Mouse (Mus musculus) forebrain, embryonic 14.5 days (tissue): ENCODE results near the gene Txlng. TPM values are rescaled to one million over a fixed set of nuclear protein-coding genes. Genes with fewer than 3 reads are reported as not detected.

Experiments used
- ATAC-seq: fragments of 200-750 bp; cut with Nextera tagmentation; 2 replicates; pipeline ENCODE4 v1.8.0; 2017; ENCODE audit warnings: mild to moderate bottlenecking, moderate library complexity
- DNase-seq: peaks from one replicate; pipeline ENCODE4 v3.0.0-alpha.2; 2015; ENCODE audit warnings: low spot score
- H3K27ac ChIP-seq: fragments of 300-500 bp; sonication (generic); 2 replicates; pipeline ENCODE4 v1.5.1; 2014; ENCODE audit warnings: low read depth, mild to moderate bottlenecking, control low read depth, low read length, moderate library complexity
- H3K27me3 ChIP-seq: fragments of 300-500 bp; sonication (generic); replicated peaks from 2 replicates; pipeline ENCODE4 v1.6.1; 2014; ENCODE audit warnings: low read length, control low read depth, mixed read lengths; ENCODE audit not compliant: control insufficient read depth, insufficient read depth
- H3K36me3 ChIP-seq: fragments of 300-500 bp; sonication (generic); 2 replicates; pipeline ENCODE4 v1.6.1; 2014; ENCODE audit warnings: low read length, control low read depth; ENCODE audit not compliant: control insufficient read depth, insufficient read depth
- H3K4me1 ChIP-seq: fragments of 300-500 bp; sonication (generic); 2 replicates; pipeline ENCODE4 v1.6.1; 2014; ENCODE audit warnings: antibody characterized with exemption, low read length, control low read depth; ENCODE audit not compliant: control insufficient read depth, insufficient read depth
- H3K4me2 ChIP-seq: fragments of 300-500 bp; sonication (generic); 2 replicates; pipeline ENCODE4 v1.6.1; 2014; ENCODE audit warnings: mild to moderate bottlenecking, control low read depth, low read length
- H3K4me3 ChIP-seq: fragments of 300-500 bp; sonication (generic); 2 replicates; pipeline ENCODE4 v1.5.1; 2014; ENCODE audit warnings: low read depth, low read length, control low read depth
- H3K9ac ChIP-seq: fragments of 300-500 bp; sonication (generic); 2 replicates; pipeline ENCODE4 v1.6.1; 2014; ENCODE audit warnings: mild to moderate bottlenecking, low read length, control low read depth, moderate library complexity
- H3K9me3 ChIP-seq: fragments of 300-500 bp; sonication (generic); replicated peaks from 2 replicates; pipeline ENCODE4 v1.6.1; 2016; ENCODE audit warnings: low read length, control low read depth, mixed read lengths; ENCODE audit not compliant: control insufficient read depth
- WGBS: fragments of 180-500 bp; shearing (Covaris S2); extraction: QIAGEN DNeasy Blood & Tissue Kit; methylation state at CpG from one replicate; pipeline ENCODE4 v1.1.7; 2014; 5-methylcytosine and 5-hydroxymethylcytosine counted together
- microRNA counts: library from miRNA; unstranded; fragments of <30 nt; microRNA quantifications from one replicate; lab custom pipeline; 2016
- microRNA-seq: library from miRNA; unstranded; fragments of <30 nt; microRNA quantifications from one replicate; pipeline ENCODE4, GENCODE M21; 2016
- polyA plus RNA-seq: library from polyadenylated mRNA; unstranded; fragments of >200 nt; fragmentation: Nextera tagmentation; extraction: Ambion mirVana; gene quantifications from 2 replicates; pipeline ENCODE4 v1.2.1, GENCODE M21; 2014

Gene Txlng
- polyA plus RNA-seq, 1 experiment from 2014 or later, result 13.6 TPM

DNA sequence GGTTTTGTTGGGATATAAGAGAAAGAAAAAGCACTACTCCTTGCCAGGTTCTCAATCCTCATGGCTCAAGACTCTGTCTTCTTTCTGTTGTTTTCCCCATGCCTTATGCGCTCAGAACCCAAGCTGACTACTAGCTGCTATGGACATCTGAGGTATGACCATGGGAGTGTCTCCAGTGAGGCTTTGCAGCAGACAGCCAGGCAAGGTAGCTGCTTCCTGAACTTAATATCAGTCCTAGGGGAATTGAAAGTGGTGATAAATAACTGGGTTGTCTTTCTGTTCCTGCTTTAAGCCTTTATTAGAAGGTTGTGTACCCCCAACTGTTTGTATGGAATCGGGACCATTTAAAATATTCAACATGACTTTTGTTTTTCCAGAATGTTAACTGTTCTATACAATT, 76.8 kb downstream of the Txlng start:
- DNase-seq (no peak), ATAC-seq (no peak)
- WGBS, result 93% methylated on average over 2 of the region's 2 CpGs
- Histone ChIP-seq H3K4me2 (no peak overlapping the region), H3K9me3 (no peaks in the 10 kb centered on the region), H3K4me1 (no peaks in the 10 kb centered on the region), H3K4me3 (no peak overlapping the region), H3K36me3 (no peaks in the 10 kb centered on the region), H3K27me3 (no peaks in the 10 kb centered on the region), H3K27ac (no peak overlapping the region), H3K9ac (no peak overlapping the region)

DNA sequence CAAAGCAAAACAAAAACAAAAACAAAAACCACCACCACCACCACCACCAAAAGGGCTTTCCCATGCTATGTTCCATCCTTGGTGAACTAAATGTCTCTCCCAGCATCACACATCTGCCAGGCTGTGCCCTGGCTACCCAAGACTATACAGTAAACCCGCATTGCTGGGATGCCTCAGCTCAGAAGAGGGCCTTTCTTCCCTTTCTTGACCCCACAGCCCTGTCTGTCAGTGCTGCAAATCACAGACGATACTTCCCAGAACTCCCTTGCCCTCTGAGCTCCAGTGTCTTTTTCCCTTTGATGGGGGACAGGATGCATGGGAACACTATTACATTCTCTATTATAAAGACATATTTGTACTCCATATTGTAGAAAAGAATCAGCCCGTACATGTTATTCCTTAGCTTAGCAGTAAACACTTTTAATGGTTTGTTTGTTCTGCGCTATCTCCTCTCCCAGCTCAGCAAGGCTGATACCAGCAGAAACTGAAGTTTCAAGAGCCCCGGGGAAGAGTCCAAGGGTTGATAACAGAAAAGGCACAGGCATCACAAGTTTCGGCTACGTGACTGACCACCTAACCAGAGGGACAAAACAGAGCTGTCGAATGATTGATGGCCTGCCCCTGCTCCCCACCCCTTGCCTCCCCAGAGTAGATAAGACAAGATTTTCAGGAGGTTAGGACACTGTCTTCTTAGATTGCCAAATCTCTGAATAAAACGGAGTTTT, 80.4 kb downstream of the Txlng start:
- no peaks in the 10 kb centered on the region for H3K9me3 ChIP-seq
- DNase-seq (no peak), ATAC-seq (no peak)
- H3K4me2 ChIP-seq, result no peak overlapping the region
- no peak overlapping the region for H3K27ac ChIP-seq
- no peak overlapping the region for H3K9ac ChIP-seq
- 68% methylated on average over 9 of the region's 9 CpGs for WGBS
- H3K36me3 ChIP-seq, result no peaks in the 10 kb centered on the region
- no peaks in the 10 kb centered on the region for H3K4me1 ChIP-seq
- no peak overlapping the region for H3K4me3 ChIP-seq
- no peaks in the 10 kb centered on the region for H3K27me3 ChIP-seq

DNA sequence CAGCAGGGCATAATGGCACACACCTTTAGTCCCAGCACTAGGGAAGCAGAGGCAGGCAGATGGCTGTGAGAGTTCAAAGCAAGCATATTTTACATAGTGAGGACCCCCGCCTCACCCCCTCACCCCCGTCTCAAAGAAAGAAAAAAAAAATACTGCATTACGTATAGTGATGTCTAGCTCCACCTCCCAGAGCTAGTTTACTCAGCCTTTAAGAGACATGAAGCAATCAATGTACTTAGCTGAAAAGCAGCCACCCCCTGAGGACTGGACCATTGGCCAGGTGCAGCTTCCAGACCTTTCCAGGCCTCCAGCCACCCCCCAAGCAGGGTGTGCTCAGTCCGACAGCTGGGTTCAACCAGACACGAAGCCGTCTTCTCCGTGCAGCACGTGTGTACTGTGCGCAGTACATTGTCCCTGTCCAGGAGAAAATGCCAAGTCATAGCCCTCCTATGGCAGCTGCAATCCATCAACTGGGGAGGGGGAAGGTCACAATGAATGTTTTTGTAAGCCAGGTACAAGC, 93.1 kb downstream of the Txlng start:
- DNase-seq, result peak; percentile 22
- peak; percentile 41; the same call in 1 of the 2 replicates for ATAC-seq
- H3K9ac ChIP-seq, result peak overlapping the region; percentile 58
- H3K4me2 ChIP-seq, result peak overlapping the region; percentile 55
- peak overlapping the region; percentile 27; the same call in 1 of the 2 replicates for H3K27ac ChIP-seq
- no peaks in the 10 kb centered on the region for H3K27me3 ChIP-seq
- H3K9me3 ChIP-seq, result no peaks in the 10 kb centered on the region
- H3K36me3 ChIP-seq, result no peaks in the 10 kb centered on the region
- H3K4me1 ChIP-seq, result no peaks in the 10 kb centered on the region
- WGBS, result 52% methylated on average over 9 of the region's 9 CpGs
- H3K4me3 ChIP-seq, result peak overlapping the region; percentile 35

DNA sequence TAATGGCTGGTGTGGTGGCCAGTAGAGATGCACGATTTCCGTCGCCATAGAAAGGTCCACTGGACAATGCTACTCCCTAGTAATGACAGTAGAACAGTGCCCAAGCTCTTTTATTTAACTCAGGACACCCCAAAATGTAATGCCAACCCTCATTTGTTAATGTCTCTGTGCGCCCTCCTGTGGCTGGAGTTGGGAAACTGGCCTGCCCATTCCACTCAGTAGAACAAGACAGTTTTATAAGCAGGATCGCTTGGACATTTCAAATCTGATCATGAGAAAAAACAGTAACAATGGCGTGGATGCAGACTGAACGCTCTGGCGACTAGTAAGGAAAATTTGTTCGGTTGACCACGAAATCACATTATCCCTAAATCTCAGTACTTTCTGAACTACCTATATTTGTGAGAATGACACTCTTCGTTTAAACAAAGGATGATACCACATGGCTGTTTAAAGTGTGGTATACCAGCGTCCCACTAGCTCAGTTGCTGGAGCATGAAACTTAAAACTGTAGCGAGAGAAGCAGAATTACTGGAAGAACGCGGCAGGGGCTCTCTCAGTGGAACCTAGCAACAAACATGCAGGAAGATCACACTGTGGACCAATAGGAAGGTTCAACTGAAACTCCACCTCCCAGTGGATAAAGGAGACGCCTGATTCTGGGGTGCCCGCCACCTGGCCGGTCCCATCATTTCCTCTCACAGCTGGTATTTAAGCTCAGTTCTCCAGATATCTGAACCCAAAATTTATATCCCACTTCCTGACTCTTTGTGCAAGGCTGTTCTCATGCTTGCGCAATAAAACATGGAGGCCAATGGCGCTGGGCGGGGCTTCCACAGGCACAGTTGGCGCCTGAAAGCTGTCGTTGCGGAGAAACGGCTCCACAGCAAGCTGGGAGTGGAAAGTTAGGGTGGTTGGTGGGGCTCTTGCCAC, 94.0 kb downstream of the Txlng start:
- Histone ChIP-seq H3K9ac (peak overlapping the region; percentile 58), H3K36me3 (no peaks in the 10 kb centered on the region), H3K27me3 (no peaks in the 10 kb centered on the region), H3K4me2 (peak overlapping the region; percentile 55), H3K4me1 (no peaks in the 10 kb centered on the region), H3K4me3 (peak overlapping the region; percentile 35), H3K9me3 (no peaks in the 10 kb centered on the region), H3K27ac (peak overlapping the region; percentile 78; the same call in 1 of the 2 replicates)
- peak; percentile 76 for DNase-seq
- 35% methylated on average over 25 of the region's 25 CpGs for WGBS
- peak; percentile 95 for ATAC-seq

DNA sequence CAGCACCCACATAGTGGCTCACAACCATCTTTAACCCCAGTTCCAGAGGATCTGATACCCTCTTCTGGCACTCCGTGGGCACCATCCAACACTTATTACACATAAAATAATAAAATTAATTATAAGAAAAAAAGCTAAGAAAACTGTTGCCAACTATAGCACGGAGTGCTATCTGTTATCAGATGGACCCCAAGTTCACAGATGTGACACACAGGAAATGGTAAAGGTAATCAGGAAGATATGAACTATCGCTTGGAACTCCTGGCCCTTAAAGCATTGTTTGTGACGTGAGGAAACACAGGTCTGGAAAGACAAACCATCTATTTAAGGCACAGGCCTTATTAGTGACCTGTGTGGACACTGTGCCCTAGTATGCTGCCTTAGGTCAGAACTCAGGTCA, 99.2 kb downstream of the Txlng start:
- H3K4me1 ChIP-seq, result no peaks in the 10 kb centered on the region
- H3K27me3 ChIP-seq, result no peaks in the 10 kb centered on the region
- no peak overlapping the region for H3K9ac ChIP-seq
- H3K36me3 ChIP-seq, result no peaks in the 10 kb centered on the region
- no peaks in the 10 kb centered on the region for H3K9me3 ChIP-seq
- H3K27ac ChIP-seq, result no peak overlapping the region
- no peak overlapping the region for H3K4me2 ChIP-seq
- DNase-seq, result no peak
- ATAC-seq, result no peak
- H3K4me3 ChIP-seq, result no peak overlapping the region
- WGBS, result 94% methylated on average over 4 of the region's 4 CpGs

MicroRNA genes within 50 kb of the gene (microRNA counts, 519-probe panel; counts per million panel counts)
- not detected for microRNA mmu-miR-3473 (lab: Ali Mortazavi, UCI)

Small RNA genes within 50 kb of the gene (microRNA-seq; reads per million reads assigned to microRNA genes)
- gene Mir3473a, result not detected

Other genes with a start within 250 kb of the Txlng start
- gene Reps2, start 185.8 kb downstream of the Txlng start, polyA plus RNA-seq, result 2.2 and 4.6 TPM in 2 replicates
- gene Rbbp7, start 69.1 kb downstream of the Txlng start, polyA plus RNA-seq, result 232 and 256 TPM in 2 replicates
- gene Syap1, start 59.0 kb upstream of the Txlng start, polyA plus RNA-seq, result 30.0 and 31.3 TPM in 2 replicates
- gene Ctps2, start 71.8 kb upstream of the Txlng start, polyA plus RNA-seq, result 104 and 110 TPM in 2 replicates
- not detected in 2 replicates for gene S100g, start 135.1 kb upstream of the Txlng start, polyA plus RNA-seq